In genomic region chr16:73471547-73471946, GRCm38 (mm10) we compare ENCODE assay signal across 9 mouse cellular contexts.
DNase-seq lines count a peak whose midpoint lies in the region; ATAC-seq and TF ChIP-seq lines count a peak whose summit lies in the region.
"Had no signal": no experiment of that assay in that cellular context is flagged by ENCODE, and none has a peak within 500 bp of the region (broad histone marks: within the 10 kb centered on the region; RNA-seq: fewer than 3 reads in every experiment).

No protein-coding gene starts in this region.

- H3K27ac ChIP-seq in forebrain, embryonic 13.5 days: no peak overlapping the region
- H3K27ac ChIP-seq in forebrain, embryonic 10.5 days: no peak overlapping the region
- H3K27ac ChIP-seq in limb, embryonic 14.5 days (replicated peaks; ENCODE audit: low read depth, low read length): no peak overlapping the region
- H3K27ac ChIP-seq in limb, embryonic 10.5 days: no peak overlapping the region
- H3K27ac ChIP-seq: midbrain, embryonic 12.5 days had no signal

- TF ChIP-seq POLR2A in limb, embryonic 14.5 days (IDR thresholded peaks at IDR 0.05; ENCODE audit: borderline replicate concordance, extremely low read depth, insufficient read depth, insufficient read length): no peak

- peak; percentile 57; the same call in 1 of the 2 replicates for ATAC-seq in forebrain, embryonic 13.5 days
- ATAC-seq in limb, embryonic 14.5 days (ENCODE audit: low FRiP score, low read depth): no peak
- ATAC-seq in megakaryocyte progenitor cell, adult 5-6 weeks (replicated peaks; ENCODE audit: poor library complexity): no peak

- H3K36me3 ChIP-seq in forebrain, embryonic 13.5 days (ENCODE audit: poor library complexity, severe bottlenecking): no peaks in the 10 kb centered on the region
- no peaks in the 10 kb centered on the region for H3K36me3 ChIP-seq in forebrain, embryonic 10.5 days (replicated peaks)
- no peaks in the 10 kb centered on the region for H3K36me3 ChIP-seq in limb, embryonic 14.5 days (ENCODE audit: control insufficient read depth, insufficient read depth, low read length)
- H3K36me3 ChIP-seq in limb, embryonic 10.5 days: no peaks in the 10 kb centered on the region
- H3K36me3 ChIP-seq: midbrain, embryonic 12.5 days had no signal

- no peak for DNase-seq in forebrain, embryonic 10.5 days (ENCODE audit: extremely low spot score, low spot score)
- DNase-seq in limb, embryonic 14.5 days (ENCODE audit: low spot score): peak; percentile 20
- DNase-seq in limb, embryonic 10.5 days (ENCODE audit: low spot score): no peak
- DNase-seq in heart, adult 9 months (ENCODE audit: low spot score in 2 of 2): peak; percentile 10 to 24
- peak; percentile 12 for DNase-seq in ovary, postnatal 10 days (ENCODE audit: low spot score)
- DNase-seq in thymus, postnatal 25 days: no peak

- WGBS in forebrain, embryonic 13.5 days: 44% methylated on average over 5 of the region's 5 CpGs
- WGBS in forebrain, embryonic 10.5 days: 82% methylated on average over 5 of the region's 5 CpGs
- WGBS in limb, embryonic 14.5 days: 78% methylated on average over 5 of the region's 5 CpGs
- WGBS in limb, embryonic 10.5 days: 89% methylated on average over 5 of the region's 5 CpGs

- H3K4me3 ChIP-seq in forebrain, embryonic 13.5 days: no peak overlapping the region
- H3K4me3 ChIP-seq in forebrain, embryonic 10.5 days: no peak overlapping the region
- H3K4me3 ChIP-seq in limb, embryonic 14.5 days (replicated peaks; ENCODE audit: low read length): no peak overlapping the region
- no peak overlapping the region for H3K4me3 ChIP-seq in limb, embryonic 10.5 days
- H3K4me3 ChIP-seq: midbrain, embryonic 12.5 days had no signal

- H3K4me1 ChIP-seq in forebrain, embryonic 13.5 days: no peaks in the 10 kb centered on the region
- no peaks in the 10 kb centered on the region for H3K4me1 ChIP-seq in forebrain, embryonic 10.5 days
- H3K4me1 ChIP-seq in limb, embryonic 14.5 days (ENCODE audit: control insufficient read depth, insufficient read depth, low read length): no peaks in the 10 kb centered on the region
- H3K4me1 ChIP-seq in limb, embryonic 10.5 days: 0 out of 2 replicates have a peak, but pooled peaks cover 3% of the 10 kb centered on the region
- H3K4me1 ChIP-seq: midbrain, embryonic 12.5 days had no signal

- H3K27me3 ChIP-seq in forebrain, embryonic 13.5 days: no peaks in the 10 kb centered on the region
- H3K27me3 ChIP-seq in forebrain, embryonic 10.5 days (ENCODE audit: poor library complexity, severe bottlenecking): no peaks in the 10 kb centered on the region
- no peaks in the 10 kb centered on the region for H3K27me3 ChIP-seq in limb, embryonic 14.5 days (ENCODE audit: control insufficient read depth, insufficient read depth, low read length)
- no peaks in the 10 kb centered on the region for H3K27me3 ChIP-seq in limb, embryonic 10.5 days (ENCODE audit: low read depth, poor library complexity, severe bottlenecking)
- H3K27me3 ChIP-seq: midbrain, embryonic 12.5 days had no signal

- H3K9me3 ChIP-seq in forebrain, embryonic 13.5 days (replicated peaks): no peaks in the 10 kb centered on the region
- no peaks in the 10 kb centered on the region for H3K9me3 ChIP-seq in forebrain, embryonic 10.5 days
- H3K9me3 ChIP-seq in limb, embryonic 14.5 days (ENCODE audit: control insufficient read depth, low read length): no peaks in the 10 kb centered on the region
- no peaks in the 10 kb centered on the region for H3K9me3 ChIP-seq in limb, embryonic 10.5 days (replicated peaks)
- H3K9me3 ChIP-seq: midbrain, embryonic 12.5 days had no signal

- H3K4me2 ChIP-seq in forebrain, embryonic 13.5 days: no peak overlapping the region
- H3K4me2 ChIP-seq in limb, embryonic 14.5 days (replicated peaks; ENCODE audit: low read depth, low read length, severe bottlenecking): no peak overlapping the region
- H3K4me2 ChIP-seq: midbrain, embryonic 12.5 days had no signal

- no peak overlapping the region for H3K9ac ChIP-seq in forebrain, embryonic 13.5 days
- no peak overlapping the region for H3K9ac ChIP-seq in limb, embryonic 14.5 days (ENCODE audit: low read depth, low read length, severe bottlenecking)
- H3K9ac ChIP-seq: midbrain, embryonic 12.5 days had no signal

Comparison
In these comparisons a context has a peak if more than half of its experiments do, and no peak if none do; other contexts are left out.
1. DNase-seq: peak in limb, embryonic 14.5 days (single experiment), heart, adult 9 months (2 of 2) and ovary, postnatal 10 days (single experiment); none in forebrain, embryonic 10.5 days (single experiment), limb, embryonic 10.5 days (single experiment) and thymus, postnatal 25 days (single experiment).